Mouse (Mus musculus): Measurements from ENCODE around the gene Snap23. TPM values are rescaled to one million over a fixed set of nuclear protein-coding genes. Genes with fewer than 3 reads are reported as not detected.

The Snap23 gene
- polyA plus RNA-seq, 1 experiment from 2014 or later, result 24.2 TPM

DNA sequence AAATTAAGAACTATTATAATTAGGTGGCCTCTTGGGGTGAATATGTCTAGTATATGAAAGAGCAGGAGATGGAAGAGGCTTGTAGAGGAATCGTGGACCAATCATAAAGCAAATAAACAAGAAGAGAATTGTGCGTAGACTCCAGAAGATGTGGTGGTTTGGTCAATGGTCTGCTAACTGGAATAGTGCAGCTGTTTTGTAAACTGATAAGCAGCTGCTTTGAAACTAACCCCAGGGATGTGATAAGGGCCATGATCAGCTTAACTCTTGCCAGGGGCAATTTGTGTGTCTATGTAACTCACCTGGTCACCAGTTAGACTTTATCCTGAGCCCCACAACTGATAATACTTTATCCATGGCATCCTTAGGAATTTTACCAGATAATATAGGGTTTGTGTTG lies 64.0 kb downstream of the Snap23 start:
- Histone ChIP-seq H3K4me1 (ENCODE audit: control insufficient read depth, low read depth, low read length) (peaks cover 26% of the 10 kb centered on the region), H3K9me3 (replicated peaks; ENCODE audit: control insufficient read depth, low read length) (no peaks in the 10 kb centered on the region)
- ATAC-seq (ENCODE audit: low read depth), result no peak

DNA sequence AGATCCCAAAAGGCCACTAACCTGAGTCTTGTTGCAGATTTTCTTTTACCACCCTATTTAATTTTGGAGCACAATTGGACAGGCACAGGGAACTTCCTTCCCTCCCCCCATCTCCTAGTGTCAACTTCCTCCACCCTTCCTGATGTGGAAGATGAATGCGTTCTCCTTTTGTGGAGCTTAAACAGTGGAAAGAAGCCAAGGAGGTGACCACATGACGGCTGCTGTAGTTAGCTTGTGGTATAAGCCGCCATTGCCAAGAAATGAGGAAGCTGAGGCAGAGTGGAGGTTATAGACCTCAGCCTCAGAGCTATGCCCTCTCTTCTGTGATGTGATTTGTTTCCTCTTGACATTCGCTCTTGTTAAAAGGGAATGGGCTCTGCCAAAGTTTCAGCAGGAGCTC lies 64.5 kb downstream of the Snap23 start:
- Histone ChIP-seq H3K4me3 (ENCODE audit: low read depth, low read length) (no peak overlapping the region), H3K4me2 (ENCODE audit: low read depth, low read length) (0 out of 2 replicates have a peak overlapping the region, but pooled peaks have one; percentile 25), H3K9ac (ENCODE audit: low read depth, low read length) (no peak overlapping the region), H3K36me3 (ENCODE audit: control insufficient read depth, insufficient read depth) (no peaks in the 10 kb centered on the region), H3K4me1 (ENCODE audit: control insufficient read depth, low read depth, low read length) (peaks cover 26% of the 10 kb centered on the region), H3K9me3 (replicated peaks; ENCODE audit: control insufficient read depth, low read length) (no peaks in the 10 kb centered on the region), H3K27me3 (ENCODE audit: control insufficient read depth, insufficient read depth, low read depth, low read length) (peaks cover 7% of the 10 kb centered on the region), H3K27ac (ENCODE audit: low read length) (no peak overlapping the region)
- no peak for ATAC-seq (ENCODE audit: low read depth)
- 9% methylated on average over 4 of the region's 4 CpGs for WGBS (ENCODE audit: insufficient replicate concordance)

More for the DNA sequence above, 64.0 kb downstream of the Snap23 start:
- no peak overlapping the region for H3K9ac ChIP-seq (ENCODE audit: low read depth, low read length)
- H3K36me3 ChIP-seq (ENCODE audit: control insufficient read depth, insufficient read depth), result no peaks in the 10 kb centered on the region
- WGBS (ENCODE audit: insufficient replicate concordance), result 15% methylated on average over 2 of the region's 2 CpGs
- no peak overlapping the region for H3K4me3 ChIP-seq (ENCODE audit: low read depth, low read length)
- no peak overlapping the region for H3K27ac ChIP-seq (ENCODE audit: low read length)
- H3K4me2 ChIP-seq (ENCODE audit: low read depth, low read length), result 0 out of 2 replicates have a peak overlapping the region, but pooled peaks have one; percentile 25
- peaks cover 7% of the 10 kb centered on the region for H3K27me3 ChIP-seq (ENCODE audit: control insufficient read depth, insufficient read depth, low read depth, low read length)

- 68% methylated on average over 8 of the region's 8 CpGs for WGBS (ENCODE audit: insufficient replicate concordance)
- Histone ChIP-seq H3K4me2 (ENCODE audit: low read depth, low read length) (no peak overlapping the region), H3K27ac (ENCODE audit: low read length) (no peak overlapping the region), H3K4me1 (ENCODE audit: control insufficient read depth, low read depth, low read length) (no peaks in the 10 kb centered on the region), H3K4me3 (ENCODE audit: low read depth, low read length) (no peak overlapping the region), H3K27me3 (ENCODE audit: control insufficient read depth, insufficient read depth, low read depth, low read length) (no peaks in the 10 kb centered on the region), H3K9me3 (replicated peaks; ENCODE audit: control insufficient read depth, low read length) (no peaks in the 10 kb centered on the region), H3K36me3 (ENCODE audit: control insufficient read depth, insufficient read depth) (no peaks in the 10 kb centered on the region), H3K9ac (ENCODE audit: low read depth, low read length) (no peak overlapping the region)
- peak; percentile 76 for ATAC-seq (ENCODE audit: low read depth)
Measured at GRCm38 (mm10) chr2:120640835-120641234, 73.4 kb downstream of the Snap23 start.

DNA sequence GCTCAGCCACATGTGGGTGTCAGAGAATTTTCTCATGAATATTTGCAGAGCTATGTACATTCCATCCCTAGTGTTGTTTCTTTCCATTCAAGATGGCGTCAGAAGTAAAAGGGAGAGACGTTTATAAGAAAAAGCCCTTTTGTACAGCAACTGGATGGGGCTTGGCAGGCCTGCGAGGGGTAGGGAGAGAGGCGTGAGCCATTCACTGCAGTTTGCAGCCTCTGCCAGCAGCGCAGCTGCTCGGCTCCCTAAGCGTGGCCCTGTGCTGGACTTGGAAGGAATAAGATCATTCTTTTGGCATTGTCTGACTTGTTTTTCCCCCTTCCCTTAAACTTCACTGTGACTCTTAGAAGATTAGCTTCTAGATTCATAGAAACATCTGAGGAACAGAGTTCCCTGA lies 76.4 kb downstream of the Snap23 start:
- no peaks in the 10 kb centered on the region for H3K9me3 ChIP-seq (replicated peaks; ENCODE audit: control insufficient read depth, low read length)
- ATAC-seq (ENCODE audit: low read depth), result no peak
- H3K4me2 ChIP-seq (ENCODE audit: low read depth, low read length), result no peak overlapping the region
- H3K36me3 ChIP-seq (ENCODE audit: control insufficient read depth, insufficient read depth), result no peaks in the 10 kb centered on the region
- H3K27me3 ChIP-seq (ENCODE audit: control insufficient read depth, insufficient read depth, low read depth, low read length), result no peaks in the 10 kb centered on the region
- no peak overlapping the region for H3K9ac ChIP-seq (ENCODE audit: low read depth, low read length)
- H3K27ac ChIP-seq (ENCODE audit: low read length), result no peak overlapping the region
- H3K4me1 ChIP-seq (ENCODE audit: control insufficient read depth, low read depth, low read length), result no peaks in the 10 kb centered on the region
- H3K4me3 ChIP-seq (ENCODE audit: low read depth, low read length), result no peak overlapping the region
- WGBS (ENCODE audit: insufficient replicate concordance), result 58% methylated on average over 7 of the region's 7 CpGs

DNA sequence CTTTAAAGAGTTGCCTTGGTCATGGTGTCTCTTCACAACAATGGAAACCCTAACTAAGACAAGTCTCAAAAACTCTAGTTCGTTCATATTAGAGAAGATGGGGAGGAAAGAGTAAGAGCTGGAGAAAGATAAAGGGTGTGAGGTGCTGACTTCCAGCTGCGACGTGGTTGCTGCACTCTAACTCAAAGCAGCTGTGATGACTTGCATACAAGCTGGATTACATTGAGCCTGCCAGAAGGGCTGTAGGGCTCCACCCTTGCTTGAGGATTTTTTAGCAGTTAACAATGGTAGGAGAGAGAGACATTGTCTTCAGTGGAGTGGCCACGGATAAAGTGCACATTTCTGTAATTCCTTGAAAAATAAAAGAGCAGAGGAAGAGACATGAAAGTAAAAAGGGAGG lies 79.3 kb downstream of the Snap23 start:
- Histone ChIP-seq H3K4me3 (ENCODE audit: low read depth, low read length) (no peak overlapping the region), H3K4me2 (ENCODE audit: low read depth, low read length) (no peak overlapping the region), H3K36me3 (ENCODE audit: control insufficient read depth, insufficient read depth) (no peaks in the 10 kb centered on the region), H3K9me3 (replicated peaks; ENCODE audit: control insufficient read depth, low read length) (no peaks in the 10 kb centered on the region), H3K9ac (ENCODE audit: low read depth, low read length) (no peak overlapping the region), H3K4me1 (ENCODE audit: control insufficient read depth, low read depth, low read length) (no peaks in the 10 kb centered on the region), H3K27me3 (ENCODE audit: control insufficient read depth, insufficient read depth, low read depth, low read length) (no peaks in the 10 kb centered on the region), H3K27ac (ENCODE audit: low read length) (no peak overlapping the region)
- 44% methylated on average over 4 of the region's 4 CpGs for WGBS (ENCODE audit: insufficient replicate concordance)
- no peak for ATAC-seq (ENCODE audit: low read depth)

Other genes with a start within 250 kb of the Snap23 start
- 6.9 and 7.5 TPM in 2 replicates for gene Vps39, start 214.5 kb upstream of the Snap23 start, polyA plus RNA-seq (2015; fragmentation: Nextera tagmentation; extraction: Ambion mirVana)
- 6.1 and 7.2 TPM in 2 replicates for gene Ganc, start 163.8 kb upstream of the Snap23 start, polyA plus RNA-seq (2015; fragmentation: Nextera tagmentation; extraction: Ambion mirVana)
- 2.7 and 3.4 TPM in 2 replicates for gene Tmem87a, start 163.6 kb upstream of the Snap23 start, polyA plus RNA-seq (2015; fragmentation: Nextera tagmentation; extraction: Ambion mirVana)
- gene Capn3, start 111.7 kb upstream of the Snap23 start, polyA plus RNA-seq (2015; fragmentation: Nextera tagmentation; extraction: Ambion mirVana), result 3.7 and 4.5 TPM in 2 replicates
- 15.2 and 15.6 TPM in 2 replicates for gene Zfp106, start 3.8 kb upstream of the Snap23 start, polyA plus RNA-seq (2015; fragmentation: Nextera tagmentation; extraction: Ambion mirVana)
- 9.1 and 9.7 TPM in 2 replicates for gene Haus2, start 41.7 kb downstream of the Snap23 start, polyA plus RNA-seq (2015; fragmentation: Nextera tagmentation; extraction: Ambion mirVana)
- 11.4 and 12.7 TPM in 2 replicates for gene Lrrc57, start 41.8 kb downstream of the Snap23 start, polyA plus RNA-seq (2015; fragmentation: Nextera tagmentation; extraction: Ambion mirVana)
- 0.92 and 0.94 TPM in 2 replicates for gene Stard9, start 61.5 kb downstream of the Snap23 start, polyA plus RNA-seq (2015; fragmentation: Nextera tagmentation; extraction: Ambion mirVana)

Data from liver, embryonic 16.5 days (tissue).